In genomic region chr5:127592406-127592805, GRCm38 (mm10) we compare ENCODE assay signal across 29 mouse cellular contexts. TPM values are rescaled to one million over a fixed set of nuclear protein-coding genes. Genes with fewer than 3 reads are reported as not detected.
A peak's percentile ranks its signal among the peaks of the same experiment; 100 is the strongest.
DNase-seq lines count a peak whose midpoint lies in the region; ATAC-seq and TF ChIP-seq lines count a peak whose summit lies in the region.
"Had no signal": no experiment of that assay in that cellular context is flagged by ENCODE, and none has a peak within 500 bp of the region (broad histone marks: within the 10 kb centered on the region; RNA-seq: fewer than 3 reads in every experiment).

No protein-coding gene starts in this region.

- no peaks in the 10 kb centered on the region for H3K4me1 ChIP-seq in CH12.LX (ENCODE audit: control insufficient read depth in 1 of 2, insufficient read depth in 2 of 2)
- H3K4me1 ChIP-seq in ES-Bruce4 (ENCODE audit: control insufficient read depth, insufficient read depth, low read length), result no peaks in the 10 kb centered on the region
- H3K4me1 ChIP-seq: embryonic facial prominence, embryonic 12.5 days; embryonic facial prominence, embryonic 15.5 days; forebrain, embryonic 12.5 days; forebrain, embryonic 15.5 days; heart, embryonic 10.5 days; heart, embryonic 13.5 days had no signal

- peak; percentile 55 for TF ChIP-seq RAD21 in CH12.LX (IDR thresholded peaks at IDR 0.05; ENCODE audit: low read depth, low read length)

- DNase-seq in adrenal gland, postnatal 14 days, result peak; percentile 14
- no peak for DNase-seq in adrenal gland, postnatal 10 days
- DNase-seq in CH12.LX (ENCODE audit: extremely low read depth) (no peak), ZHBTc4 (ENCODE audit: low read depth, low spot score) (peak; percentile 44)
- DNase-seq in right cerebral cortex, adult 2 months (ENCODE audit: low spot score in 2 of 2), result no peak
- DNase-seq: adrenal gland, postnatal 25 days; cerebellum, adult 9-10 months; gastrocnemius, postnatal 25 days; heart, adult 2 months had no signal

- dilution Hi-C loops in CH12.LX (cut with MboI; ENCODE audit: extremely low pct_ligation_motif_present, extremely low pct_unique_long_range_greater_than_20kb, low sequenced_read_pairs), result no loop called here

- H3K27ac ChIP-seq in CH12.LX (ENCODE audit: insufficient read depth, low read depth), result no peak overlapping the region
- no peak overlapping the region for H3K27ac ChIP-seq in ES-Bruce4 (ENCODE audit: insufficient read depth, low read length)
- H3K27ac ChIP-seq: embryonic facial prominence, embryonic 12.5 days; embryonic facial prominence, embryonic 15.5 days; forebrain, embryonic 12.5 days; forebrain, embryonic 15.5 days; heart, adult 2 months; heart, embryonic 10.5 days; heart, embryonic 13.5 days; hindbrain, embryonic 14.5 days; hindbrain, postnatal 0 days had no signal

- TF ChIP-seq POLR2A in CH12.LX (IDR thresholded peaks at IDR 0.05; ENCODE audit: low read depth, low read length) (no peak), ES-Bruce4 (IDR thresholded peaks at IDR 0.05; ENCODE audit: insufficient read depth, low read length) (no peak)

- TF ChIP-seq CTCF in CH12.LX (conservative IDR thresholded peaks at IDR 0.05 in 1 of 2, IDR thresholded peaks at IDR 0.05 in 1 of 2; ENCODE audit: low read depth in 2 of 2, low read length in 2 of 2) (peak in 1 of 2 experiments; percentile 57; a peak in 2 of 4 replicates), ES-Bruce4 (IDR thresholded peaks at IDR 0.05; ENCODE audit: low read depth, low read length) (peak; percentile 42)

- H3K36me3 ChIP-seq in CH12.LX (replicated peaks in 1 of 2; ENCODE audit: control insufficient read depth in 1 of 2, insufficient read depth in 1 of 2, low read length in 1 of 2), result peaks cover 48 to 64% of the 10 kb centered on the region in 2 experiments
- peaks cover 13% of the 10 kb centered on the region for H3K36me3 ChIP-seq in ES-Bruce4 (ENCODE audit: control insufficient read depth, insufficient read depth, low read length, poor library complexity, severe bottlenecking)

- no peaks in the 10 kb centered on the region for H3K79me2 ChIP-seq in CH12.LX (replicated peaks; ENCODE audit: control insufficient read depth, extremely low read depth, insufficient read depth, poor library complexity, severe bottlenecking)

- in situ Hi-C loops in CH12.LX (cut with MboI; ENCODE audit: low pct_ligation_motif_present, low pct_unique_long_range_greater_than_20kb, low sequenced_read_pairs), result no loop called here

- H3K9me3 ChIP-seq in CH12.LX (replicated peaks; ENCODE audit: low read length) (no peaks in the 10 kb centered on the region), ES-Bruce4 (replicated peaks; ENCODE audit: control insufficient read depth, insufficient read depth, low read length, poor library complexity, severe bottlenecking) (no peaks in the 10 kb centered on the region)
- H3K9me3 ChIP-seq: embryonic facial prominence, embryonic 12.5 days; embryonic facial prominence, embryonic 15.5 days; forebrain, embryonic 12.5 days; forebrain, embryonic 15.5 days; heart, embryonic 10.5 days; heart, embryonic 13.5 days had no signal

- no peak for ATAC-seq in erythroblast, adult 5-6 weeks (replicated peaks; ENCODE audit: low FRiP score, poor library complexity, severe bottlenecking)
- ATAC-seq: CD4-positive, CD25-positive, alpha-beta regulatory T cell, adult 4 months; hindbrain, postnatal 0 days; inflammation-experienced regulatory T-cells, adult 6 months had no signal

- H3K4me3 ChIP-seq in CH12.LX (replicated peaks in 1 of 3; ENCODE audit: low read depth in 2 of 3, low read length in 2 of 3, poor library complexity in 1 of 3) (no peak overlapping the region), ES-Bruce4 (ENCODE audit: low read depth, low read length) (no peak overlapping the region)
- H3K4me3 ChIP-seq: embryonic facial prominence, embryonic 12.5 days; embryonic facial prominence, embryonic 15.5 days; erythroblast, embryonic 14.5 days; forebrain, embryonic 12.5 days; forebrain, embryonic 15.5 days; heart, adult 2 months; heart, embryonic 10.5 days; heart, embryonic 13.5 days had no signal

- no peaks in the 10 kb centered on the region for H3K27me3 ChIP-seq in CH12.LX (replicated peaks)
- no peaks in the 10 kb centered on the region for H3K27me3 ChIP-seq in ES-Bruce4 (ENCODE audit: control insufficient read depth, insufficient read depth, low read length, poor library complexity, severe bottlenecking)
- H3K27me3 ChIP-seq: embryonic facial prominence, embryonic 12.5 days; embryonic facial prominence, embryonic 15.5 days; forebrain, embryonic 12.5 days; forebrain, embryonic 15.5 days; heart, embryonic 13.5 days had no signal

- no peak for TF ChIP-seq EP300 in CH12.LX (IDR thresholded peaks at IDR 0.05; ENCODE audit: low read length)
- TF ChIP-seq EP300 in ES-Bruce4 (IDR thresholded peaks at IDR 0.05; ENCODE audit: insufficient read depth, low read depth, low read length), result no peak

- no peak overlapping the region for H3K4me2 ChIP-seq in CH12.LX (ENCODE audit: insufficient read depth, low read depth, poor library complexity, severe bottlenecking)
- H3K4me2 ChIP-seq: embryonic facial prominence, embryonic 12.5 days; embryonic facial prominence, embryonic 15.5 days; forebrain, embryonic 12.5 days; forebrain, embryonic 15.5 days; heart, embryonic 13.5 days; hindbrain, embryonic 14.5 days had no signal

- H3K9ac ChIP-seq in CH12.LX (ENCODE audit: insufficient read depth, low read depth) (no peak overlapping the region), ES-Bruce4 (ENCODE audit: low read depth, poor library complexity, severe bottlenecking) (no peak overlapping the region)
- H3K9ac ChIP-seq: embryonic facial prominence, embryonic 12.5 days; embryonic facial prominence, embryonic 15.5 days; forebrain, embryonic 12.5 days; forebrain, embryonic 15.5 days; heart, embryonic 13.5 days; hindbrain, embryonic 14.5 days had no signal

TF ChIP-seq in CH12.LX, 34 proteins besides CTCF, POLR2A, EP300 and RAD21:
- TF ChIP-seq UBTF (IDR thresholded peaks at IDR 0.05; ENCODE audit: low read depth, low read length) (no peak), SMC3 (IDR thresholded peaks at IDR 0.05; ENCODE audit: low read depth, low read length) (peak; percentile 42), ELF1 (IDR thresholded peaks at IDR 0.05; ENCODE audit: low read depth, low read length) (no peak), MAX (IDR thresholded peaks at IDR 0.05; ENCODE audit: low read length) (no peak), MAFK (IDR thresholded peaks at IDR 0.05; ENCODE audit: insufficient replicate concordance, low read length) (no peak), MYC (IDR thresholded peaks at IDR 0.05; ENCODE audit: low read depth, low read length) (no peak), IRF4 (IDR thresholded peaks at IDR 0.05; ENCODE audit: low read depth, low read length) (no peak)

RNA-seq across cellular contexts. Expression of gene Glt1d1, which starts 39.7 kb away (rescaled TPM):
- total RNA-seq in adrenal gland, postnatal 14 days (2021), result 1.1 and 4.7 TPM in 2 replicates
- total RNA-seq in adrenal gland, postnatal 10 days (2021), result 1 to 10 TPM; 1.5 to 3.7 TPM
- 0.25 and 0.29 TPM in 2 replicates for total RNA-seq in CH12.LX (2012; rRNA removed)
- 0.11 TPM in 1 of 2 replicates, not detected in the other for total RNA-seq in CH12.LX (2014; rRNA removed)
- polyA plus RNA-seq in CH12.LX (2012; ENCODE audit: insufficient read length, low read depth), result 0.15 and 0.21 TPM in 2 replicates
- polyA plus RNA-seq in ES-Bruce4 (2011; ENCODE audit: insufficient read depth, insufficient read length, low read depth, missing spikeins), result 22.8 and 25.5 TPM in 2 replicates
- 1.3 TPM in 2 replicates for total RNA-seq in erythroblast, adult 5-6 weeks (2015; ENCODE audit: low replicate concordance)
- total RNA-seq in erythroblast, adult 5-6 weeks (2017; ENCODE audit: low replicate concordance), result 0.77 and 1.7 TPM in 2 replicates
- total RNA-seq: common myeloid progenitor, adult 5-6 weeks; gastrocnemius, adult 8-10 months; gastrocnemius, postnatal 25 days; heart, adult 2 months; heart, postnatal 14 days; heart, postnatal 4 days; MEL had no signal
- polyA plus RNA-seq: C2C12; CD4-positive, CD25-positive, alpha-beta regulatory T cell, adult 4 months; erythroblast, embryonic 14.5 days; heart, adult 2 months; heart, embryonic 13.5 days; heart, embryonic 16.5 days; inflammation-experienced regulatory T-cells, adult 6 months had no signal

RNA-seq across cellular contexts. Expression of gene Slc15a4, which starts 40.3 kb away (rescaled TPM):
- 16.7 and 24.3 TPM in 2 replicates for total RNA-seq in adrenal gland, postnatal 14 days (2021)
- 10 to 100 TPM; 16.7 to 17.3 TPM for total RNA-seq in adrenal gland, postnatal 10 days (2021)
- total RNA-seq in CH12.LX (2012; rRNA removed) (25.8 and 31.0 TPM in 2 replicates), CH12.LX (2014; rRNA removed) (23.4 and 25.7 TPM in 2 replicates)
- polyA plus RNA-seq in CH12.LX (2012; ENCODE audit: insufficient read length, low read depth) (44.2 and 52.7 TPM in 2 replicates), ES-Bruce4 (2011; ENCODE audit: insufficient read depth, insufficient read length, low read depth, missing spikeins) (18.5 and 19.5 TPM in 2 replicates)
- total RNA-seq in erythroblast, adult 5-6 weeks (2015; ENCODE audit: low replicate concordance), result 5.4 and 37.6 TPM in 2 replicates
- total RNA-seq in erythroblast, adult 5-6 weeks (2017; ENCODE audit: low replicate concordance), result 10.0 and 12.1 TPM in 2 replicates

Comparison
In these comparisons a context has a peak if more than half of its experiments do, and no peak if none do; other contexts are left out.
1. DNase-seq: peak in adrenal gland, postnatal 14 days (single experiment) and ZHBTc4 (single experiment); none in adrenal gland, postnatal 10 days (single experiment), CH12.LX (single experiment) and right cerebral cortex, adult 2 months (0 of 2).